Mouse (Mus musculus) neural tube, embryonic 14.5 days (tissue): ENCODE results near the gene Dusp10. TPM values are rescaled to one million over a fixed set of nuclear protein-coding genes. Genes with fewer than 3 reads are reported as not detected.

Source experiments
- ATAC-seq: fragments of 200-750 bp; cut with Nextera tagmentation; 2 replicates; pipeline ENCODE4 v1.8.0; 2017; ENCODE audit warnings: low read depth, mild to moderate bottlenecking, moderate TSS enrichment, moderate library complexity
- H3K27ac ChIP-seq: fragments of 300-500 bp; sonication (generic); 2 replicates; pipeline ENCODE4 v1.5.1; 2014; ENCODE audit warnings: low read depth, mild to moderate bottlenecking, control low read depth, low read length, moderate library complexity, mixed read lengths
- H3K27me3 ChIP-seq: fragments of 300-500 bp; sonication (generic); 2 replicates; pipeline ENCODE4 v1.6.1; 2014; ENCODE audit warnings: low read length; ENCODE audit not compliant: control insufficient read depth, insufficient read depth
- H3K36me3 ChIP-seq: fragments of 300-500 bp; sonication (generic); 2 replicates; pipeline ENCODE4 v1.6.1; 2014; ENCODE audit warnings: low read length, mixed read lengths; ENCODE audit not compliant: control insufficient read depth, insufficient read depth
- H3K4me1 ChIP-seq: fragments of 300-500 bp; sonication (generic); 2 replicates; pipeline ENCODE4 v1.6.1; 2014; ENCODE audit warnings: low read length; ENCODE audit not compliant: control insufficient read depth, insufficient read depth
- H3K4me2 ChIP-seq: fragments of 300-500 bp; sonication (generic); 2 replicates; pipeline ENCODE4 v1.6.1; 2014; ENCODE audit warnings: mild to moderate bottlenecking, low read depth, low read length, control low read depth
- H3K4me3 ChIP-seq: fragments of 300-500 bp; sonication (generic); 2 replicates; pipeline ENCODE4 v1.5.1; 2014; ENCODE audit warnings: low read depth, low read length, control low read depth, mixed read lengths
- H3K9ac ChIP-seq: fragments of 300-500 bp; sonication (generic); replicated peaks from 2 replicates; pipeline ENCODE4 v1.6.1; 2014; ENCODE audit warnings: low read depth, mild to moderate bottlenecking, control low read depth, low read length, mixed read lengths
- H3K9me3 ChIP-seq: fragments of 300-500 bp; sonication (generic); 2 replicates; pipeline ENCODE4 v1.6.1; 2016; ENCODE audit warnings: low read length; ENCODE audit not compliant: control insufficient read depth
- WGBS: fragments of 180-500 bp; shearing (Covaris S2); extraction: QIAGEN DNeasy Blood & Tissue Kit; methylation state at CpG from one replicate; pipeline ENCODE4 v1.1.7; 2014; 5-methylcytosine and 5-hydroxymethylcytosine counted together
- polyA plus RNA-seq: library from polyadenylated mRNA; unstranded; fragments of >200 nt; fragmentation: Nextera tagmentation; extraction: Ambion mirVana; gene quantifications from 2 replicates; pipeline ENCODE4 v1.2.1, GENCODE M21; 2014

Gene Dusp10
- polyA plus RNA-seq, 1 experiment from 2014 or later: 6.2 TPM

DNA sequence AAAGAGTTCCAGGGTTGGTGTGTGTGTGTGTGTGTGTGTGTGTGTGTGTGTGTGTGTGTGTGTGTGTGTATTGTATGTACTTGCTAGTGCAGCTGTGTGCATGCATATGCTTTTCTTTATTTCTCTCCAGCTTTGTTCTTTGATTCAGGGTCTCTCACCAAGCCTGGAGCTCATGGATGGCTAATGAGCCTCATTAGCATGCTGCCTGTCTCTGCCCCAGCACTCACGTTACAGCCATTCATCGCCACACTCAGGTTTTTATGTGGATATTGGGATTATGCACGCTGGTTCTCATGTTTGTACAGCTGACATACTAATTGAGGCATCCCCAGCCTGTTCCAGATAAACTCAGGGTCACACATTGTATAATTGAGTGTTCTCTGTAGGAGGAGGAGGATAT is 81.8 kb downstream of the Dusp10 start:
- no peaks in the 10 kb centered on the region for H3K9me3 ChIP-seq
- H3K27me3 ChIP-seq: no peaks in the 10 kb centered on the region
- H3K9ac ChIP-seq: no peak overlapping the region
- H3K36me3 ChIP-seq: no peaks in the 10 kb centered on the region
- WGBS: 23% methylated on average over 3 of the region's 3 CpGs
- no peak overlapping the region for H3K27ac ChIP-seq
- no peak for ATAC-seq
- H3K4me3 ChIP-seq: no peak overlapping the region
- H3K4me2 ChIP-seq: no peak overlapping the region
- H3K4me1 ChIP-seq: no peaks in the 10 kb centered on the region

DNA sequence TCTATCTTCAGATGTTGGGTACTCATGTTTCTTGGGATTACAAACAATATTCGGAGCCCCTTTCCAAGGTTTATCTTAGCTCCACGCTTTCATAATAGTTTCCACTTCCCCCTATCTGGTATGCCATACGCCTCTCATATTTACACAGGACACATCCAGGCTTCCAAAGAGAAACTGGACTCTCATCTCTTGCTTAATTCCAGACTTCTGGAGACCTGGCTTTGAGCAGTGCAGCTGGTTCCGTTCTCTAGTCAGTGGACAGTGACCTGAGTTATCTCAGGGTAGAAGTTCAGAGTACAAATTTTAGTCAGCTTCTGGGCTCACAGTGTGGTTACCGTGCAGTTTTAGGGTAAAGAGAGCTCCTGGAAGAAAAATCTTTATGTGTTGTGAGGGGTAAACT is 87.3 kb downstream of the Dusp10 start:
- H3K36me3 ChIP-seq: no peaks in the 10 kb centered on the region
- no peaks in the 10 kb centered on the region for H3K9me3 ChIP-seq
- H3K4me2 ChIP-seq: no peak overlapping the region
- no peak overlapping the region for H3K9ac ChIP-seq
- no peak overlapping the region for H3K27ac ChIP-seq
- H3K27me3 ChIP-seq: no peaks in the 10 kb centered on the region
- no peak for ATAC-seq
- no peaks in the 10 kb centered on the region for H3K4me1 ChIP-seq
- 92% methylated on average over 5 of the region's 5 CpGs for WGBS
- no peak overlapping the region for H3K4me3 ChIP-seq

DNA sequence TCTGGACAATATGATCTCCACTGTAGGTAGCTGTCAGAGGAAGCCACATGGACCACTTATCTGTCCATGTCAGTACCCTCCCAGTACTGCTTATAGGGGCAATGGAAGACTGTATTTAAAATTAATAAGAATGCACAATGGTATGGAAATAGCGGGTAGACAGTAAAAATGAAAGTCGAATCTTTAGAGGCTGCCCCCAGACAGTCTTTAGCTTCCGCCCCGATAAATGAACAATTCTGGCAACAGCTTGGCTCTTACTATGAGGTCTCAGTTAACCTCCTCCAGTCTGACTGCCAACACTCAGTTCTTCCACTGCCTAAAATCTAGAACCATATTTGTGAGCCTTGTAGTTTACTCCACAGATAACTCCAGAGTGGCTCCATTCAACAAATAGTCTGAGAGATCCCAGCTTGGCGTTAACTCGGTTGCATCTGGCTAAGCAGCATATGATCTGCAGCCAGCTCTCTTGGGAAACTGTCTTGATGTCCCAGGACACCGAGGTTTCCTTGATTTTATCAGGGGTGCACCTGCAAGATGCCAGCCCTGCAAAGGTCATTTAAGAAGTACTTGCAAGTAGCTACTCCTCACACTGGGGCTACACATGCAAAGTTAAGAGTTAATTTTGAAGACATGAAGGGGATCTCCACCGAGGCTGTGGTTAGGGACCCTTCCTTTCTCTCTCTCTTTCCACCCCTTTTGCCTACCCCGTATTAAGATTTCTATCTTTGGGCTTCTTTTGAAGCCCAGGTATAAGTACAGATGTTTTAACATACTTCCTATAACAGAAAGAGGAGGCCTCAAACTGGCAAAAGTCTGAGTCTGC is 88.0 kb downstream of the Dusp10 start:
- no peaks in the 10 kb centered on the region for H3K36me3 ChIP-seq
- H3K27me3 ChIP-seq: no peaks in the 10 kb centered on the region
- no peaks in the 10 kb centered on the region for H3K4me1 ChIP-seq
- no peaks in the 10 kb centered on the region for H3K9me3 ChIP-seq
- WGBS: 87% methylated on average over 9 of the region's 9 CpGs
- no peak for ATAC-seq
- H3K4me2 ChIP-seq: no peak overlapping the region
- H3K9ac ChIP-seq: no peak overlapping the region
- H3K4me3 ChIP-seq: no peak overlapping the region
- no peak overlapping the region for H3K27ac ChIP-seq

DNA sequence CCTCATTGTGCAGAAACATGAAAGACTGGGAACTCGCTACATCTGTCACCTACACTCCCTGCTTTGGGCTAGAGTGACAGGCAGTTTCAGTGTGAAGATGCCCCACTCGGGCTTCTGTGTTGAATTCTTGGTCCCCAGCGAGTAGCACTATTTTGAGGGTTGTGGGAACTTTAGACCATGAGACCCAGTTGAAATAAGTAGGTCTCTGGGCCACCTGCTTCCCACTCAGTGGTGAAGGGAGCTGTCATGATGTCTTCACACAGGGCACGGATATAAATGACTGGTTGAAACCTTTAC is 88.6 kb downstream of the Dusp10 start:
- Histone ChIP-seq H3K27me3 (no peaks in the 10 kb centered on the region), H3K9me3 (no peaks in the 10 kb centered on the region), H3K27ac (no peak overlapping the region), H3K36me3 (no peaks in the 10 kb centered on the region), H3K4me3 (no peak overlapping the region), H3K9ac (no peak overlapping the region), H3K4me1 (no peaks in the 10 kb centered on the region), H3K4me2 (no peak overlapping the region)
- ATAC-seq: no peak
- 86% methylated on average over 4 of the region's 4 CpGs for WGBS

DNA sequence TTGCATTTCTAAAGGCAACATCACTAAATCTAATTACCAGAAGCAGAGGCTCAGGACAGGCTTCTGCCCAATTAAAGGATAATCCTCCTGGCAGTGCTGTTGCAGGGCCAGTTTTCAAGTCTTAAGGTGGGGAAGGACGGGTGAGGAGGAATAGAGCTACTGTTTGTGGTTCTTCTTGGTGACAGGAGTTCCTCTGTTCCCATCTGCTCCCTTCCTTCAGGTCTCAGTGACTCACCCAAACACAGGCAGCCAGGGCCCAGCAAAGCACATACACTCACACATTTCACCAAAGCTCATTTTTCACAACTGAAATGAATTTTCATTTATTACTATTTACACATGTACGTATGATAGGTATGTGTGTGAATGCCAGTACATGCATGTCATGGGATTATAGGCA is 93.7 kb downstream of the Dusp10 start:
- Histone ChIP-seq H3K4me1 (no peaks in the 10 kb centered on the region), H3K9me3 (no peaks in the 10 kb centered on the region), H3K36me3 (no peaks in the 10 kb centered on the region), H3K4me3 (no peak overlapping the region), H3K27ac (no peak overlapping the region), H3K27me3 (no peaks in the 10 kb centered on the region), H3K4me2 (no peak overlapping the region), H3K9ac (no peak overlapping the region)
- ATAC-seq: no peak
- 77% methylated on average over 2 of the region's 2 CpGs for WGBS

DNA sequence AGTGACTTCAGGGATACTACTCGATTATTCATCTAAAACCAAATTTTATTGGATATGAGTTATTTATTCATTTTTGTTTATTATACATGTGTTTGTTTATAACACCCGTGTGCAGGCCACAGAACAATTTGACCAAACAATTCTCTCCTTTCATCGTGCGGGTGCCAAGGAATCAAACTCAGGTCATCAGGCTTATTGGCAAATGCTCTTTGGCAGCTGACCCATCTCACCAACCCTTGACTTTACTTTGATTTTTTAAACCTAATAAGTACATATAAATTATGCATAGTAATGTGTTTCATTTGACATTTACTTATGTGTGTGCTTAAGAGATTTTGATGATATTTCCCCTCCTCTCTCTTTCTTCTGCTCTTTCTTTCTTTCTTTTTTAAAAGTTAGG is 94.3 kb downstream of the Dusp10 start:
- no peak for ATAC-seq
- no peaks in the 10 kb centered on the region for H3K27me3 ChIP-seq
- no peaks in the 10 kb centered on the region for H3K9me3 ChIP-seq
- no peaks in the 10 kb centered on the region for H3K36me3 ChIP-seq
- H3K4me2 ChIP-seq: no peak overlapping the region
- H3K4me1 ChIP-seq: no peaks in the 10 kb centered on the region
- H3K9ac ChIP-seq: no peak overlapping the region
- 90% methylated on average over 4 of the region's 4 CpGs for WGBS
- no peak overlapping the region for H3K27ac ChIP-seq
- H3K4me3 ChIP-seq: no peak overlapping the region

DNA sequence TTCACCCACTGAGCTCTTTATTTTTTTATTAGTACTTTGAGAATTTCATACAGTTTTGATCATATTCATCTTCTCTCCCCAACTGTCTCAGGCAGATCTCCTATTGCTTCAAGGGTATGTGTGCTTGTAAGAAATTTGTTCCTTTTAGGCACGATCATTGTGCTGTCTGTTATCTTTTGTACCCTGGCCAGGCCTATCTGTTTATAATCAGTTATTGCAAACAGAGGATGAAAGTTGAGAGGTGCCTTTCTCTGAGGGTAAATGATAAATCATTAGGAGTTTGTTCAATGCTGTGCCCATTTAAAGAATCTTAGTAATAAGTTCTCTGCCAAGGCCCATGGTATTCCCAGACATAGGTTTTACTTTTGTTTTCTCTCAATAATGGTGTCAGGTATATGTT is 95.2 kb downstream of the Dusp10 start:
- H3K4me1 ChIP-seq: no peaks in the 10 kb centered on the region
- ATAC-seq: no peak
- 88% methylated on average over 1 of the region's 1 CpGs for WGBS

DNA sequence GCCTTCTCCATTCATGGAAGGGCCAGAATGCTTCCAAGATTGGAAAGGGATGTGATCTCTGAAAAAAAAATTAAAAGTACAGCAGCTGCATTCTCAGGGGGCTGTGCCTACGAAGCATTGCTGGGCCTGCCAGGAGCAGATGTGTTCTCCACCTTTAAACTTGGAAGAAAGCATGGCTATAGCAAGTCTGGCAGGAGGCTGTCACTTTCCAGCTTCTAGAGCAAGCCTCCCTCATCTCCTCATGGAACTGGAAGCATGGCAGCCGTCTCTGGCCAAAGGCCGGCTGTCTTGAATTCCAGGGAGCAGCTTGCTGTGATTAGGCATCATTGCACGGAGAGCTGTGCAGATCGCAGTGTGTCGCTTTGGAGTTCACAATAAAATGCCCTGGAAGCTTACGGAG is 104.5 kb downstream of the Dusp10 start:
- H3K27me3 ChIP-seq: no peaks in the 10 kb centered on the region
- H3K4me2 ChIP-seq: no peak overlapping the region
- no peak for ATAC-seq
- WGBS: 77% methylated on average over 7 of the region's 7 CpGs
- no peak overlapping the region for H3K4me3 ChIP-seq
- no peaks in the 10 kb centered on the region for H3K9me3 ChIP-seq
- H3K36me3 ChIP-seq: no peaks in the 10 kb centered on the region
- H3K27ac ChIP-seq: no peak overlapping the region
- H3K4me1 ChIP-seq: no peaks in the 10 kb centered on the region
- H3K9ac ChIP-seq: no peak overlapping the region

More for the DNA sequence above, 95.2 kb downstream of the Dusp10 start:
- H3K4me2 ChIP-seq: no peak overlapping the region
- H3K9me3 ChIP-seq: no peaks in the 10 kb centered on the region
- H3K4me3 ChIP-seq: no peak overlapping the region
- H3K27ac ChIP-seq: no peak overlapping the region
- H3K27me3 ChIP-seq: no peaks in the 10 kb centered on the region
- H3K36me3 ChIP-seq: no peaks in the 10 kb centered on the region
- no peak overlapping the region for H3K9ac ChIP-seq

DNA sequence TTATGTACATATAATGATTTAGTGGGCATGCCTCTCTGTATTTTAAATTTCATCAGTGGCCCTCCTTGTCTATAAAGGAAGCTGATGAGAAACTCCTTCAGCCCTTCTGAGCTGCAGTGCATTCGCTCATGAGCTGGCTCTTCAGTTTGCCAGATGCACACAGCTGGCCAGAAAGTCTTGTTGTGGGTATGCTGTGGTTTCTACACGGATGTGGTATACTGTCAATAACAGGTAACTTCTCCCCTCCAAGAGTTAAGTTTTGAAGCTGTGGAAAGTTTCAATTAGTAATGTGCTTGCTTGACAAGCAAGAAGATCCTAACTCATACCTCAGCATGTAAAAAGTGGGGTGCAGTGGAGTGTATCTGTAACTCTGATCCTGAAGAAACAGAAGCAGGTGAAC is 104.9 kb downstream of the Dusp10 start:
- no peaks in the 10 kb centered on the region for H3K36me3 ChIP-seq
- H3K9me3 ChIP-seq: no peaks in the 10 kb centered on the region
- ATAC-seq: no peak
- no peak overlapping the region for H3K4me2 ChIP-seq
- 91% methylated on average over 2 of the region's 2 CpGs for WGBS
- no peak overlapping the region for H3K4me3 ChIP-seq
- H3K9ac ChIP-seq: no peak overlapping the region
- H3K27ac ChIP-seq: no peak overlapping the region
- H3K27me3 ChIP-seq: no peaks in the 10 kb centered on the region
- H3K4me1 ChIP-seq: no peaks in the 10 kb centered on the region
